Mouse (Mus musculus): ENCODE data around the gene Vmn1r56. TPM values are rescaled to one million over a fixed set of nuclear protein-coding genes. Genes with fewer than 3 reads are reported as not detected.

The Vmn1r56 gene
- polyA plus RNA-seq (2017; shearing (Covaris generic)), result not detected

GRCm38 (mm10) chr7:5196647-5197046 lies at the start of gene Vmn1r56:
TSS of gene Vmn1r56 (minus strand) at chr7:5196747.

GRCm38 (mm10) chr7:5218193-5218592 lies 21.6 kb upstream of the Vmn1r56 start, which contains the start of gene Vmn1r57:
TSS of gene Vmn1r57 (plus strand) at chr7:5218493.

DNA sequence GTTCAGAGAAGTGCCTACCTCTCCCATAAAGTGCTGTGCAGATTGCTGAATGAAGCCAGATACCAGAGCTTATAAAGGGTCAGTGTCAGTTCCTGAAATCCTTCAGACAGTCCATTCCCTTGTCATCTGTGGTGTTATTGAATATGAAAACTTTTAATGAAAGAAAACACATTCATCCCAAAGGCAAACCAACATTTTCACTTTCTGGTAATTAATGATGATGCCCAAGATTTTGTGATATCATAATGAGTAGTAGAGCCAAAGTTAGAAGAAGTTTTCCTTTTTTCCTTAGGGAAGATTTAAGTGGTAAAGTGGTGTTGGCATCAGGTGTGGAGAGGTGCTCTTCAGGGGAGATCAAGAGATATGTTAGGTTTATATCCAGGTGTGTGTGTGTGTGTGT lies 47.0 kb downstream of the Vmn1r56 start, which contains the start of gene Vmn1r55:
Gene Vmn1r55 (minus strand): TSS at position 101 of the 400 bp plus-strand sequence.

Other genes with a start within 250 kb of the Vmn1r56 start
- 0.43 TPM for gene Sbk2, start 232.3 kb downstream of the Vmn1r56 start, polyA plus RNA-seq (2017; shearing (Covaris generic))
- not detected for gene Sbk3, start 225.6 kb downstream of the Vmn1r56 start, polyA plus RNA-seq (2017; shearing (Covaris generic))
- 12.8 TPM for gene Zfp579, start 200.6 kb downstream of the Vmn1r56 start, polyA plus RNA-seq (2017; shearing (Covaris generic))
- gene Zfp524, start 182.3 kb downstream of the Vmn1r56 start, polyA plus RNA-seq (2017; shearing (Covaris generic)), result 31.7 TPM
- 29.7 TPM for gene Fiz1, start 182.1 kb downstream of the Vmn1r56 start, polyA plus RNA-seq (2017; shearing (Covaris generic))
- gene Gm44973, start 181.3 kb downstream of the Vmn1r56 start, polyA plus RNA-seq (2017; shearing (Covaris generic)), result 17.0 TPM
- 10.5 TPM for gene Zfp865, start 176.4 kb downstream of the Vmn1r56 start, polyA plus RNA-seq (2017; shearing (Covaris generic))
- gene Ccdc106, start 176.2 kb downstream of the Vmn1r56 start, polyA plus RNA-seq (2017; shearing (Covaris generic)), result not detected
- not detected for gene 4632433K11Rik, start 162.6 kb downstream of the Vmn1r56 start, polyA plus RNA-seq (2017; shearing (Covaris generic))
- gene Zfp784, start 158.3 kb downstream of the Vmn1r56 start, polyA plus RNA-seq (2017; shearing (Covaris generic)), result 5.3 TPM
- gene Zfp580, start 145.2 kb downstream of the Vmn1r56 start, polyA plus RNA-seq (2017; shearing (Covaris generic)), result 1.2 TPM
- 105 TPM for gene U2af2, start 134.6 kb downstream of the Vmn1r56 start, polyA plus RNA-seq (2017; shearing (Covaris generic))
- gene Epn1, start 116.5 kb downstream of the Vmn1r56 start, polyA plus RNA-seq (2017; shearing (Covaris generic)), result 14.3 TPM
- not detected for gene Rfpl4, start 79.8 kb downstream of the Vmn1r56 start, polyA plus RNA-seq (2017; shearing (Covaris generic))
- gene Rasl2-9, start 70.8 kb downstream of the Vmn1r56 start, polyA plus RNA-seq (2017; shearing (Covaris generic)), result not detected
- 0.05 TPM for gene Vmn1r55, start 47.1 kb downstream of the Vmn1r56 start, polyA plus RNA-seq (2017; shearing (Covaris generic))
- gene Vmn1r57, start 21.7 kb upstream of the Vmn1r56 start, polyA plus RNA-seq (2017; shearing (Covaris generic)), result not detected
- gene Gm5065, start 153.8 kb upstream of the Vmn1r56 start, polyA plus RNA-seq (2017; shearing (Covaris generic)), result not detected
- gene Nlrp2, start 154.3 kb upstream of the Vmn1r56 start, polyA plus RNA-seq (2017; shearing (Covaris generic)), result not detected
- gene Vmn1r58, start 216.6 kb upstream of the Vmn1r56 start, polyA plus RNA-seq (2017; shearing (Covaris generic)), result 0.05 TPM

All from CD4-positive, CD25-positive, alpha-beta regulatory T cell, adult 9 weeks (primary cell).